Mouse (Mus musculus): ENCODE measurements around the gene Pygb.

- no peak for TF ChIP-seq EP300 (IDR thresholded peaks at IDR 0.05; ENCODE audit: insufficient read depth, low read depth, low read length)
- TF ChIP-seq CTCF (IDR thresholded peaks at IDR 0.05): peak; percentile 34
Measured at GRCm38 (mm10) chr2:150861128-150861527, 74.6 kb downstream of the Pygb start.

All from heart, adult 2 months (tissue).